Mouse (Mus musculus) forebrain, embryonic 13.5 days (tissue): ENCODE results near the gene Igf2bp1. TPM values are rescaled to one million over a fixed set of nuclear protein-coding genes. Genes with fewer than 3 reads are reported as not detected.

ENCODE experiments used
- ATAC-seq: fragments of 200-750 bp; cut with Nextera tagmentation; 2 replicates; pipeline ENCODE4 v1.8.0; 2017
- H3K27ac ChIP-seq: fragments of 300-500 bp; sonication (generic); 2 replicates; pipeline ENCODE4 v1.5.1; 2015; ENCODE audit warnings: inconsistent platforms, mild to moderate bottlenecking, moderate library complexity
- H3K27me3 ChIP-seq: fragments of 300-500 bp; sonication (generic); 2 replicates; pipeline ENCODE4 v1.6.1; 2015; ENCODE audit warnings: mild to moderate bottlenecking, inconsistent platforms
- H3K36me3 ChIP-seq: fragments of 300-500 bp; sonication (generic); 2 replicates; pipeline ENCODE4 v1.6.1; 2015; ENCODE audit warnings: mild to moderate bottlenecking, inconsistent platforms; ENCODE audit not compliant: poor library complexity, severe bottlenecking
- H3K4me1 ChIP-seq: fragments of 300-500 bp; sonication (generic); 2 replicates; pipeline ENCODE4 v1.6.1; 2015; ENCODE audit warnings: inconsistent platforms
- H3K4me2 ChIP-seq: fragments of 300-500 bp; sonication (generic); 2 replicates; pipeline ENCODE4 v1.6.1; 2015; ENCODE audit warnings: inconsistent platforms, mild to moderate bottlenecking, moderate library complexity
- H3K4me3 ChIP-seq: fragments of 300-500 bp; sonication (generic); 2 replicates; pipeline ENCODE4 v1.5.1; 2015; ENCODE audit warnings: mild to moderate bottlenecking, inconsistent platforms
- H3K9ac ChIP-seq: fragments of 300-500 bp; sonication (generic); 2 replicates; pipeline ENCODE4 v1.6.1; 2015; ENCODE audit warnings: mild to moderate bottlenecking, inconsistent platforms
- H3K9me3 ChIP-seq: fragments of 300-500 bp; sonication (generic); replicated peaks from 2 replicates; pipeline ENCODE4 v1.6.1; 2016; ENCODE audit warnings: inconsistent platforms
- whole genome bisulfite sequencing: fragments of 180-500 bp; shearing (Covaris S2); methylation state at CpG from one replicate; pipeline ENCODE4 v1.1.7; 2015; 5-methylcytosine and 5-hydroxymethylcytosine counted together
- microRNA-seq: library from miRNA; unstranded; fragments of <30 nt; microRNA quantifications from one replicate; pipeline ENCODE4, GENCODE M21; 2016
- polyA plus RNA-seq: library from polyadenylated mRNA; unstranded; fragments of >200 nt; fragmentation: Nextera tagmentation; extraction: Ambion mirVana; gene quantifications from 2 replicates; pipeline ENCODE4 v1.2.1, GENCODE M21; 2015

The Igf2bp1 gene
- polyA plus RNA-seq, 1 experiment from 2014 or later: 53.4 TPM

DNA sequence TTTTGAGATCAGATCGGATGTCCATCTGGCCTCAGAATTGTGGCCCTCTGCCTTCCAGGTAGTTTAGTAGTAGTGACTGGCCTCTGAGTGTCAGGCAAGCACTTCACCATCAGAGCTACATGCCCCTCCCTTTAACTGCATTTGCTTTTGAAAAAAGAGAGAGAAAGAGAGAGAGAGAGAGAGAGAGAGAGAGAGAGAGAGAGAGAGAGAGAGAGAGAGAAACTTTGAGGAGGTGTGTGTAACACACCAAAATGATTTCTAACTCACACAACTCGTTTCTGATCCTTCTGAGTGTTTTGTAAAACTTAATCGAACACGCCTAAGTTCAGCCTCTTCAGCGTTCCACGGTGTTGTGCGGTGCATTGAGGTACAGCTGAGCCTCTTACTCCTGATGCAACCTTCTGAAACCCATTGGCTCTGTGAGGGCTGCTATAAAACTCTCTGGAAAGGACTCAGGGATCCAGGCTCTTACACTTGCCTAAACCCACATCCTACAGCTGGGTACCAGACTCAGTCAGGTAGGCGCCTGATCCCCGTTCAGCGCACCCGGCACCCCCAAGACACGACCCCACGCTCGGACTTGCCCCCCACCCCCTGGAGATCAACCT, 91.7 kb downstream of the Igf2bp1 start:
- Histone ChIP-seq H3K4me3 (peak overlapping the region; percentile 23), H3K9ac (0 out of 2 replicates have a peak overlapping the region, but pooled peaks have one; percentile 16), H3K27ac (no peak overlapping the region), H3K4me2 (peak overlapping the region; percentile 46), H3K36me3 (no peaks in the 10 kb centered on the region), H3K9me3 (no peaks in the 10 kb centered on the region), H3K4me1 (peaks cover 18% of the 10 kb centered on the region), H3K27me3 (peaks cover 82% of the 10 kb centered on the region)
- 3% methylated on average over 14 of the region's 14 CpGs for WGBS
- ATAC-seq: no peak

DNA sequence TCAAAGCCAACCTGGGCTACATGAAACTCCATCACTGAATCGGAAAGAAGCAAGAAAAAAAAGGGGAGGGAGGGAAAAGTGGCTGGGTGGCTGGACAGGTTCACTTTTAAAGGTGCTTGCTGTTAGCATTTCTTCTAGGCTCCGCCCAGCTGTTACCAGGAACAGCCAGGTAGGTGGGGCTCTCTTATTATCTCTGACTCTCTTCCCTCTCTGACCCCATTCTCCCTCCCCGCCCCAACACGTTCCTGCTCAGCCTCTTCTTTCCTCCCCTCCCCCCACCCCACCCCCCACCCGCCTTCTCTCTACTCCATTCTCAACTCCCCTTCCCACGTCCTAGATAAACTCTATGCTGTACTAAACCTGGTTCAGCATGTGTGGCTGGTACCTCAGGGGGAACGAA, 94.2 kb downstream of the Igf2bp1 start:
- H3K9me3 ChIP-seq: no peaks in the 10 kb centered on the region
- 21% methylated on average over 7 of the region's 7 CpGs for WGBS
- H3K4me2 ChIP-seq: no peak overlapping the region
- H3K4me3 ChIP-seq: no peak overlapping the region
- no peak overlapping the region for H3K27ac ChIP-seq
- H3K9ac ChIP-seq: no peak overlapping the region
- no peak for ATAC-seq
- no peaks in the 10 kb centered on the region for H3K36me3 ChIP-seq
- peaks cover 67% of the 10 kb centered on the region for H3K27me3 ChIP-seq
- peaks cover 18% of the 10 kb centered on the region for H3K4me1 ChIP-seq

DNA sequence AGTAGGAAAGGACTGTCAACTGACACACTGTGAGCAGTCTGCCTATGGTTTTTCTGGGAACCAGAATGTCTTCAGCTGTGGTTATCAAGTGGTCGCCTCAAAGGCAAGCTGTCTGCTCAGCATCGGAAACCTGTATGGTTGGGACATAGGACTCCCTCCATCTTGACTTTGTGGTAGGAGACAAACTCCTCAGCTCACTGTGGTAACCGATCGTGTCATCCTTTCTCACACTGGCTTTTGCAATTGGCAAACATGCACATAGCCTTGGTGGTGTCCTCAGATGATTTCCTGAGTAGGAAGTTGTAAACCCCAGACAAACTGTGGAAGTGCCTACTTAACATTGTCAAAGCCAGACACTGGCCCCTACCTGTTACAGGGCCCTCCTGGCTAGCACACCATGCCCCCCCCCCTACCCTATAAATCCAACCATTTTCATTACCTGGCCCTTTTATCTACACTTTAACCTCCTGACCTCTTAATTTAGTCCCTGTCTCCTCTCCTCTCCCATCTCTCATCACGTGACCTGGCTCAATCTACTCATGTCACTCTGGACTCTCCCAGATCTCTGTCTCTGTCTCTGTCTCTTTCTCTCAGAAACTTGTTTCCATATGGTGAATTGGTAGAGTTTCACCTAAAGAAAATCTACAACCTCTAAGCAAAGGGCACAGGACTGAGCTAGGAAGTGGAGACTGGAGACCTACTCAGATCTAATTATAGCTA, 97.8 kb downstream of the Igf2bp1 start:
- Histone ChIP-seq H3K4me2 (no peak overlapping the region), H3K27ac (no peak overlapping the region), H3K36me3 (no peaks in the 10 kb centered on the region), H3K27me3 (peaks cover 32% of the 10 kb centered on the region), H3K4me1 (no peaks in the 10 kb centered on the region), H3K9ac (no peak overlapping the region), H3K9me3 (no peaks in the 10 kb centered on the region), H3K4me3 (no peak overlapping the region)
- no peak for ATAC-seq
- WGBS: 85% methylated on average over 5 of the region's 5 CpGs

Small RNAs within 50 kb of the gene (microRNA-seq; reads per million reads assigned to microRNA genes)
- 1.1 reads per million for gene Mir3063

Other genes starting within 250 kb of the Igf2bp1 start
- gene Phospho1, start 181.4 kb downstream of the Igf2bp1 start, polyA plus RNA-seq: not detected in 2 replicates
- 1.4 and 2.8 TPM in 2 replicates for gene Gngt2, start 168.7 kb downstream of the Igf2bp1 start, polyA plus RNA-seq
- gene Abi3, start 163.5 kb downstream of the Igf2bp1 start, polyA plus RNA-seq: 0.96 and 1.5 TPM in 2 replicates
- not detected in 2 replicates for gene B4galnt2, start 91.0 kb downstream of the Igf2bp1 start, polyA plus RNA-seq
- not detected in 2 replicates for gene Gip, start 18.6 kb upstream of the Igf2bp1 start, polyA plus RNA-seq
- gene Snf8, start 28.9 kb upstream of the Igf2bp1 start, polyA plus RNA-seq: 129 and 132 TPM in 2 replicates
- 25.8 and 27.7 TPM in 2 replicates for gene Ube2z, start 59.4 kb upstream of the Igf2bp1 start, polyA plus RNA-seq
- gene Atp5g1, start 69.7 kb upstream of the Igf2bp1 start, polyA plus RNA-seq: 421 and 435 TPM in 2 replicates
- not detected in 2 replicates for gene Calcoco2, start 106.0 kb upstream of the Igf2bp1 start, polyA plus RNA-seq
- gene Ttll6, start 127.8 kb upstream of the Igf2bp1 start, polyA plus RNA-seq: 0.19 and 0.22 TPM in 2 replicates
- not detected in 2 replicates for gene Hoxb13, start 188.4 kb upstream of the Igf2bp1 start, polyA plus RNA-seq